Mouse (Mus musculus) spleen, adult 2 months (tissue): ENCODE measurements around the gene Akap13. TPM values are rescaled to one million over a fixed set of nuclear protein-coding genes. Genes with fewer than 3 reads are reported as not detected.
A peak's percentile ranks its signal among the peaks of the same experiment; 100 is the strongest.

Experiments used
- DNase-seq, 2 experiments: peaks; one replicate each; pipeline versions ENCODE4 v3.0.0 to v3.0.0-alpha.2; 2012 to 2021; ENCODE audit warnings: low spot score in 2 of 2, low read depth in 1 of 2
- H3K27ac ChIP-seq: fragments of 200-500 bp; 2 replicates; pipeline ENCODE4 v1.5.1; 2012; ENCODE audit warnings: low read length, inconsistent platforms; ENCODE audit not compliant: insufficient read depth
- H3K27me3 ChIP-seq: fragments of 200-500 bp; 2 replicates; pipeline ENCODE4 v1.6.1; 2012; ENCODE audit warnings: mild to moderate bottlenecking, moderate library complexity, low read length, inconsistent platforms; ENCODE audit not compliant: control insufficient read depth, insufficient read depth
- H3K36me3 ChIP-seq: fragments of 200-500 bp; 2 replicates; pipeline ENCODE4 v1.6.1; 2012; ENCODE audit warnings: mild to moderate bottlenecking, low read length, inconsistent platforms; ENCODE audit not compliant: control insufficient read depth, insufficient read depth
- H3K4me1 ChIP-seq: fragments of 200-500 bp; 2 replicates; pipeline ENCODE4 v1.6.1; 2011; ENCODE audit warnings: inconsistent platforms; ENCODE audit not compliant: control insufficient read depth, insufficient read depth, insufficient read length
- H3K4me3 ChIP-seq: fragments of 200-500 bp; 2 replicates; pipeline ENCODE4 v1.5.1; 2011; ENCODE audit warnings: mild to moderate bottlenecking, inconsistent platforms; ENCODE audit not compliant: insufficient read depth, insufficient read length; ENCODE audit errors: extremely low read depth
- CTCF ChIP-seq: fragments of 200-500 bp; IDR thresholded peaks from 2 replicates; pipeline ENCODE4 v1.5.1; 2011; ENCODE audit warnings: mild to moderate bottlenecking, inconsistent platforms; ENCODE audit not compliant: insufficient read depth, insufficient read length, insufficient replicate concordance; ENCODE audit errors: extremely low read depth
- POLR2A ChIP-seq: fragments of 200-500 bp; IDR thresholded peaks from 2 replicates; pipeline ENCODE4 v1.6.1; 2011; ENCODE audit warnings: low read depth, low read length, inconsistent platforms
- WGBS: fragments of 180-500 bp; shearing (Covaris S2); methylation state at CpG from one replicate; pipeline ENCODE4 v1.1.7; 2018; 5-methylcytosine and 5-hydroxymethylcytosine counted together
- polyA plus RNA-seq: library from polyadenylated mRNA; depleted of rRNA; stranded (reverse); fragments of >200 nt; gene quantifications from 2 replicates; pipeline ENCODE4 v1.2.3, GENCODE M21; 2012

Akap13 gene
- polyA plus RNA-seq, 1 experiment, result 34.2 TPM

DNA sequence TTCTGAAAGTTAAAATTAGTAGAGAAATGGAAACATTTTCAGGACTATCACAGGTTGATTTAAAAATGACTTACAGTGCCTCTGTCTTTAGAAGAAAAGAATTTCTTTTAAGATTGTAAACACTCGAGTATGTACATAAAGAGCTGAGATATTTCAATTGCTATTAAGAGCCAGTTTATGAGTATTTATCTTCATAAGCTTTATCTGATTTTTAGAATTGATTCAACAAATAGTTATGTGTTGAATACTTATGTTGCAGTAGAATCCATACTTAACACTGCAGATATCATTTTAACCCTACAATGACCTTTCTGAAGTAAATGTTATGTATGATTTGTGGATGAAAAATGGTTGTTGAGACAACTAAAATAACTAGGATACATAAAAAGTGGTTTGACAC, 136.6 kb downstream of the Akap13 start:
- no peak overlapping the region for H3K27ac ChIP-seq
- H3K4me3 ChIP-seq, result no peak overlapping the region
- H3K27me3 ChIP-seq, result no peaks in the 10 kb centered on the region
- WGBS, result 78% methylated on average over 1 of the region's 1 CpGs
- peaks cover 18% of the 10 kb centered on the region for H3K4me1 ChIP-seq
- TF ChIP-seq POLR2A (no peak), CTCF (no peak)
- DNase-seq, result no peak
- H3K36me3 ChIP-seq, result peaks cover 2% of the 10 kb centered on the region

DNA sequence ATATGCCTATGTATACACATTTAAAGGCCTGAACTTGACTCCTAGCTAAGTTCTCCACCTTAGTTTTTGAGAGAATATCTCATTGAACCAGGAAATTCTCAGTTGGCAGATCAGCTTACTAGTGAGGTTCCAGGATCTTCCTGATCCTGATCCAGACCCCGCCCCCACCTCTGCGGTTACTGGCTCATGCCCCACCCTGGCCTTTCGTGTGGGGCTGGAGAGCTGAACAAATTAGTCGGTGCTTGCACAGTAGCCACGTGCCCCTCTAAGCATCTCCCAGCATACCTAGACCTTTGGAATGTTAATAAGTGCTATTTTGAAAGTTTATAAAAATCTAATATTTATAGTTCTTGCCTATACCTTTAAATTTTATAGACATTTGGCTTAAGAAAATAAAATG, 139.5 kb downstream of the Akap13 start:
- H3K4me3 ChIP-seq, result no peak overlapping the region

GRCm38 (mm10) chr7:75595268-75595667, 139.9 kb downstream of the Akap13 start:
- no peak for DNase-seq
- Histone ChIP-seq H3K27ac (no peak overlapping the region), H3K4me3 (no peak overlapping the region), H3K4me1 (peaks cover 14% of the 10 kb centered on the region), H3K36me3 (peaks cover 2% of the 10 kb centered on the region), H3K27me3 (no peaks in the 10 kb centered on the region)
- no peak for TF ChIP-seq CTCF
- TF ChIP-seq POLR2A, result no peak

More for the DNA sequence above, 139.5 kb downstream of the Akap13 start:
- H3K36me3 ChIP-seq, result peaks cover 2% of the 10 kb centered on the region
- no peaks in the 10 kb centered on the region for H3K27me3 ChIP-seq
- no peak for DNase-seq
- TF ChIP-seq POLR2A, result no peak
- no peak for TF ChIP-seq CTCF
- WGBS, result 53% methylated on average over 5 of the region's 5 CpGs
- H3K4me1 ChIP-seq, result peaks cover 16% of the 10 kb centered on the region
- no peak overlapping the region for H3K27ac ChIP-seq

- Histone ChIP-seq H3K27me3 (no peaks in the 10 kb centered on the region), H3K4me3 (peak overlapping the region; percentile 23; the same call in 1 of the 2 replicates), H3K27ac (peak overlapping the region; percentile 18; the same call in 1 of the 2 replicates), H3K4me1 (peaks cover 11% of the 10 kb centered on the region), H3K36me3 (peaks cover 2% of the 10 kb centered on the region)
- TF ChIP-seq CTCF (no peak), POLR2A (no peak)
- peak; percentile 43 to 73 for DNase-seq
- 7% methylated on average over 6 of the region's 6 CpGs for WGBS
These were observed 140.9 kb downstream of the Akap13 start for GRCm38 (mm10) chr7:75596058-75596748.

DNA sequence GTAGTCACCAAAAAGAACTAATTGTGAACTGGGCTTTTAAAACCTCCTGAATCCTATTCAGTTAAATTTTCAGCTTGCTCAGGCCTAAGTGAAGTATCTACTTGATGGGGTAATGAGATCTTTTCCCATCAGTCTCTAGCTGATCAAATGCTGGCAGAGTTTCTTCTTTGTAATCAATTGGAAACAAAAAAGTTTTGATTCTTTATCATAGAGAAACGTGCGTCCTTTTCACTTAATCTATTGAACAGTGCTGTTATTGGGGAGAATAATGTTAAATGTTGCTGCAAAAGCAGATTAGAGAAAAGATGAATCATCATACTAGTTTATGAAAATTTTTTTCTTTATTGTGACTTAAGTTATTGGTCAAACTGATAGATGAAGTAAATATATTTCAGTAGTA, 142.5 kb downstream of the Akap13 start:
- peaks cover 10% of the 10 kb centered on the region for H3K4me1 ChIP-seq
- H3K27me3 ChIP-seq, result no peaks in the 10 kb centered on the region
- WGBS, result 69% methylated on average over 2 of the region's 2 CpGs
- peaks cover 3% of the 10 kb centered on the region; the same call in 1 of the 2 replicates for H3K36me3 ChIP-seq
- TF ChIP-seq CTCF (no peak), POLR2A (no peak)
- DNase-seq, result no peak
- H3K4me3 ChIP-seq, result no peak overlapping the region
- no peak overlapping the region for H3K27ac ChIP-seq

DNA sequence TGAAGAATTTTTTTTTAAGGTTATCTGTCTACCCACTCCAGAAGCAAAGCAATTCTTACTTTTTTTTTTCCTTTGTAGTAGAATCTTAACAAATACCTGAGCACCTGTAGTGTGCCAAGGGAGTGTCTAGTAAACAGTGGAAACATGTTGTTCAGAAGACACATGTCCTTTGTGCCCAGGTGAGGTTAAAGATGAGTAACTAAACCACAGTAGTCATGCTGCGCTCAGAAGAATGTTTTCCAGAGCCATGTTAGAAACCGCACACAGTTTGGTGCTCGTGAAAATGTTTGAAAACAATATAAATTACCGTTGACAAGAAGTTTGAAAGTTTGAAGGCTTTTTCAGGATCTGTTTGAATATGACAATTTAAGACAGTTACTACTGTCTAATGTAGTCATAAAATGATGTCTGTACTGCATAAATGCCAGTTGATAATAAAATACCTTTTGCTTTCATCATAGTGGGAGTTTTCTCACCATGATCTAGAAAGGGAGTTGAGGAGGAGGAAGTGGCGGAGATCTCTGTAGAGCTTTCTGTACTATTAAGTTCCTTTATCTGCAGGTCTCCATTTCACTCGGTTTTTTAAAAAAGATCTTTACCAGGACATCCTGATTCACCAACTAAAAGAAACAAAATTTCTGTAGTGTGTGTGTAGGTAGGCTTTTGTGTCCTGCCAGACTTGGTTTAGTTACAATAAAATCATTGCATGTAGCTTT, 145.2 kb downstream of the Akap13 start:
- H3K27me3 ChIP-seq, result no peaks in the 10 kb centered on the region
- DNase-seq, result no peak
- H3K4me3 ChIP-seq, result no peak overlapping the region
- TF ChIP-seq POLR2A (no peak), CTCF (no peak)
- 36% methylated on average over 6 of the region's 6 CpGs for WGBS
- peaks cover 5% of the 10 kb centered on the region for H3K4me1 ChIP-seq
- H3K36me3 ChIP-seq, result peaks cover 9% of the 10 kb centered on the region; the same call in 1 of the 2 replicates
- no peak overlapping the region for H3K27ac ChIP-seq

- Histone ChIP-seq H3K27ac (no peak overlapping the region), H3K36me3 (peaks cover 12% of the 10 kb centered on the region; the same call in 1 of the 2 replicates), H3K4me3 (no peak overlapping the region), H3K4me1 (peaks cover 19% of the 10 kb centered on the region; the same call in 1 of the 2 replicates), H3K27me3 (no peaks in the 10 kb centered on the region)
- no peak for DNase-seq
- 91% methylated on average over 3 of the region's 3 CpGs for WGBS
- no peak for TF ChIP-seq POLR2A
- no peak for TF ChIP-seq CTCF
These were observed 151.9 kb downstream of the Akap13 start for GRCm38 (mm10) chr7:75607248-75607647.
